Mouse (Mus musculus) G1E (cell line): ENCODE measurements around the gene H2-Q2.

ENCODE experiments used
- CTCF ChIP-seq: IDR thresholded peaks from 2 replicates; pipeline ENCODE4 v1.5.1; 2012; ENCODE audit warnings: low read depth, low read length, inconsistent platforms, mixed read lengths
- GATA1 ChIP-seq: IDR thresholded peaks from 2 replicates; pipeline ENCODE4 v1.6.1; 2012; ENCODE audit warnings: borderline replicate concordance, low read length, inconsistent platforms, mixed read lengths
- GATA2 ChIP-seq: IDR thresholded peaks from 2 replicates; pipeline ENCODE4 v1.6.1; 2012; ENCODE audit warnings: low read depth, low read length, inconsistent platforms, borderline replicate concordance
- TAL1 ChIP-seq: conservative IDR thresholded peaks from 2 replicates; pipeline ENCODE4 v1.6.1; 2012; ENCODE audit warnings: low read depth, low read length, inconsistent platforms, mixed read lengths

- TF ChIP-seq CTCF: no peak
- no peak for TF ChIP-seq TAL1
- TF ChIP-seq GATA1: no peak
- no peak for TF ChIP-seq GATA2
Observed at GRCm38 (mm10) chr17:35318671-35319070, 23.4 kb upstream of the H2-Q2 start.
